Mouse (Mus musculus): ENCODE results near the gene Rtkn2. TPM values are rescaled to one million over a fixed set of nuclear protein-coding genes. Genes with fewer than 3 reads are reported as not detected.
"Not testable (repeated sequence)": the region's sequence is repeated elsewhere in the genome, so short reads cannot be mapped to it uniquely, and the experiment has no call there.

The Rtkn2 gene
- polyA plus RNA-seq, 1 experiment from 2014 or later: 17.7 TPM

DNA sequence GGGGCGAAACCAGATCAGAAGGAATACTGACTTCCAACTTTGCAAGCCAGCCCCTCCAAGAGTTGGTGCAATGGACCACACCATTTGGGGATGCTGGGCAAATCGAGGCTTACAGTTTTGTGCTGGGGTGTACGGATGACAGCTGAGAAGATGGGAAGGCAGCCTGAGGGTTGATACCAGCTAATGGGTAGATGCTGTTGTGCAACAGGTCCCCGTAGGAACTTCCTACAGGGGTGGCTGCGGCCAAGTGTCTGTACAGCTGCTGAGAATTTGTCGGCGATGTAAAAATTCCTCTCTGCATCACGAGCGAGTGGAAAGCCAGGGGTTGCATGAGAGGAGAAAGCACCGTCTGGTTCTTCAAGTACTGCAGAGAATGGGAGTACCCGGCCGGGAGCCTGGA is 117.0 kb downstream of the Rtkn2 start:
- no peaks in the 10 kb centered on the region for H3K27me3 ChIP-seq (ENCODE audit: control insufficient read depth, insufficient read depth, low read length)
- no peak overlapping the region for H3K4me3 ChIP-seq (ENCODE audit: low read depth, low read length)
- H3K4me1 ChIP-seq (replicated peaks; ENCODE audit: control insufficient read depth, insufficient read depth, low read length): no peaks in the 10 kb centered on the region
- no peak overlapping the region for H3K27ac ChIP-seq (ENCODE audit: low read depth, low read length)
- no peak for DNase-seq (ENCODE audit: low spot score)
- H3K9ac ChIP-seq (ENCODE audit: low read depth, low read length): no peak overlapping the region
- 93% methylated on average over 12 of the region's 12 CpGs for WGBS
- no peaks in the 10 kb centered on the region for H3K9me3 ChIP-seq (ENCODE audit: control insufficient read depth, low read length)
- ATAC-seq (ENCODE audit: low FRiP score): no peak
- no peak overlapping the region for H3K4me2 ChIP-seq (replicated peaks; ENCODE audit: low read depth, low read length)
- H3K36me3 ChIP-seq (ENCODE audit: control insufficient read depth, insufficient read depth, low read length): peaks cover 9% of the 10 kb centered on the region

DNA sequence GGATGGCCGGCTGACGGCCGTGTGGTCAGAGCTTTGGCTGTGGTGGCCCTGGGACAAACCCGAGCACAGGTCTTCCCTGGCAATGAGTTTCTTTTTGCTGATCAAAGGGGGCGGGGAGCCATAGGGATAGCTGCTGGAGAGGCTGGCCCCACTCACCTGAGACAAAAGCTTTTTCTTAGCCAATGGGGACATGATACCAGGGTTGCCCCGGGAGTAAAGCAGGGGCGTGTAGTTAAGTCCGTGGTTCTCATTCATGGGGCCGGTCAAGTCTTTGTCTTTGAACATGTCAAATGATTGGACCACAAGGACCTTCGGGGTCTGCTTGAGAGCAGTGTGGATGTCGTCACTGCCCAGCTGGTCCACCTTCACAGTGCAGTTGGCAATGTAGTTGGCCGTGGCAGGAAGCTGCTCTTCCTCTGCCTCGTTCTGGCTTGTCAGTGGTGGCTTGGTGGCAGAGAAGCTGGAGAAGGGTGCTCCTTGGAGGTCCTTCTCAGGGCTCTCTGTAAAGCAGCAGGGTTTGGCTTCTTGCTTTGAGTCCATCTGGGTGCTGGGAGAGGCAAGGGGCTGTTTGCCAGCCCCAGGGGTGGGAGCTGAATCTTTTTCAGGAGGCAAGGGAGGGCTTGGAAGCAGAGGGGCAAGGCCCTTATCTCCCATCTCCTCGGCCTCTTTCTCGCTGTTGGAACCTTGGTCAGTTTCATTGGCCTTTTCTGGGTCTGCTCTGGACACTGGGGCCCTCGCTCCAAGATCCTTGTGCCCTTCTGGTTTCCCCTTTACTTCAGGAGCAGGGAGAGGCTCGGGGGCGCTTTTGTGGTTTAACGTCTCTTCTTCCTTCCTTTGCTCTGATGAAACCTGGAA is 118.7 kb downstream of the Rtkn2 start:
- no peak for ATAC-seq (ENCODE audit: low FRiP score)
- H3K36me3 ChIP-seq (ENCODE audit: control insufficient read depth, insufficient read depth, low read length): peaks cover 9% of the 10 kb centered on the region
- no peaks in the 10 kb centered on the region for H3K9me3 ChIP-seq (ENCODE audit: control insufficient read depth, low read length)
- no peaks in the 10 kb centered on the region for H3K27me3 ChIP-seq (ENCODE audit: control insufficient read depth, insufficient read depth, low read length)
- no peak overlapping the region for H3K4me3 ChIP-seq (ENCODE audit: low read depth, low read length)
- DNase-seq (ENCODE audit: low spot score): no peak
- H3K9ac ChIP-seq (ENCODE audit: low read depth, low read length): no peak overlapping the region
- no peaks in the 10 kb centered on the region for H3K4me1 ChIP-seq (replicated peaks; ENCODE audit: control insufficient read depth, insufficient read depth, low read length)
- H3K4me2 ChIP-seq (replicated peaks; ENCODE audit: low read depth, low read length): no peak overlapping the region
- H3K27ac ChIP-seq (ENCODE audit: low read depth, low read length): no peak overlapping the region
- WGBS: 94% methylated on average over 19 of the region's 19 CpGs

DNA sequence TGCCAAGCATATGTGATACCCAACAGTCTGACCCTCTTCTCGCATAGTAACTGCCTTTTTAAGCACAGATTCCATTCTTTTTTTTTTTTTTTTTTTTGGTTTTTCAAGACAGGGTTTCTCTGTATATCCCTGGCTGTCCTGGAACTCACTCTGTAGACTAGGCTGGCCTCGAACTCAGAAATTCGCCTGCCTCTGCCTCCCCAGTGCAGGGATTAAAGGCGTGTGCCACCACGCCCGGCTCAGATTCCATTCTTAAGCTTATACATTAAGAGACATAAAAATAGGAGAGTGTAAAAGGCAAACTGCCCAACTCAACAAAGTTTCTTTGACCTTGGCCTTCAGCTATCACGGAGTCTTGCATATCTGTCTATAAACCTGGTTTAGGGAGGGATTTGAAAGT is 120.4 kb downstream of the Rtkn2 start:
- not testable (repeated sequence) for DNase-seq (ENCODE audit: low spot score); H3K4me1 ChIP-seq (replicated peaks; ENCODE audit: control insufficient read depth, insufficient read depth, low read length); ATAC-seq (ENCODE audit: low FRiP score); H3K9me3 ChIP-seq (ENCODE audit: control insufficient read depth, low read length); H3K4me2 ChIP-seq (replicated peaks; ENCODE audit: low read depth, low read length); H3K27ac ChIP-seq (ENCODE audit: low read depth, low read length); H3K4me3 ChIP-seq (ENCODE audit: low read depth, low read length); H3K27me3 ChIP-seq (ENCODE audit: control insufficient read depth, insufficient read depth, low read length); H3K36me3 ChIP-seq (ENCODE audit: control insufficient read depth, insufficient read depth, low read length); H3K9ac ChIP-seq (ENCODE audit: low read depth, low read length)
- 94% methylated on average over 7 of the region's 7 CpGs for WGBS

DNA sequence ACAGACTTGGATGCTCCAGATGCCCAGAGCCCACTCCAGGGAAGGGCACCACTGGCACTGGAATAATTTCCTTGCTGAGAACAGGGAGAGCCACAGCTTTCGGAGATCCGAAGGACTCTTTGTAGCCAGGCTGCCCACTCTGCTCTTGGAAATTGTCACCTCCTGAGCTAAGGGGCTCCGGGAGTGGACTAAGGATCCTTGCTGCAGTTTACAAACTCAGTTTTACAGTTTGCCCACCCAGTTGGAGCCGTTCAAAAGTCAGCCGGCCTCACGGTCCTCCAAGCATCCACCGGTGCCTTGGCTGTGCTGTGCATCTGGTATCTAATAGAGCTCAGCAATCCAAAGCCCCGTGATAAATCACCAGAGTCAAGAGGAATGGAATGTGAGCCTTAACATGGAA is 121.1 kb downstream of the Rtkn2 start:
- Histone ChIP-seq H3K9ac (ENCODE audit: low read depth, low read length) (no peak overlapping the region), H3K4me1 (replicated peaks; ENCODE audit: control insufficient read depth, insufficient read depth, low read length) (no peaks in the 10 kb centered on the region), H3K4me2 (replicated peaks; ENCODE audit: low read depth, low read length) (no peak overlapping the region), H3K4me3 (ENCODE audit: low read depth, low read length) (no peak overlapping the region), H3K36me3 (ENCODE audit: control insufficient read depth, insufficient read depth, low read length) (peaks cover 9% of the 10 kb centered on the region), H3K27ac (ENCODE audit: low read depth, low read length) (no peak overlapping the region), H3K9me3 (ENCODE audit: control insufficient read depth, low read length) (no peaks in the 10 kb centered on the region), H3K27me3 (ENCODE audit: control insufficient read depth, insufficient read depth, low read length) (no peaks in the 10 kb centered on the region)
- 92% methylated on average over 8 of the region's 8 CpGs for WGBS
- DNase-seq (ENCODE audit: low spot score) (no peak), ATAC-seq (ENCODE audit: low FRiP score) (no peak)

DNA sequence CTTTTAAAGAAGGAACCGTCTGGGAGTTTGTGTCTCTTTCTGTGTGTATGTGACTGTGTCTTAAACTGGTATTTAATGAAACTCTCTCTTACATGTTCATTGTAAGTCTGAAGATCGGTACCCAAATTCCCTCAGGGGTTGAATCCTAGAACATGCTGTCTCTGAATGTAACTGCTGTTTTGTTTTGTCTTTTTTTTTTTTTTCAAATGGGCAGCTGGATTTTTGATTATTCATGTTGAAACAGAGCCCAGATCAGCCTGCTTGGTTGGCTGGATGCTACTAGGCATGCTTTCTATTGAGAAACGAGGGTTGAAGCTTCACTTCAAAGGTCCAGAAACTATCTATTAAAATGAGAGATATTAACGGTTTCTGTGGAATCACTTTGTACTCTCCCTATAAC is 121.9 kb downstream of the Rtkn2 start:
- no peaks in the 10 kb centered on the region for H3K27me3 ChIP-seq (ENCODE audit: control insufficient read depth, insufficient read depth, low read length)
- DNase-seq (ENCODE audit: low spot score) (no peak), ATAC-seq (ENCODE audit: low FRiP score) (no peak)
- no peaks in the 10 kb centered on the region for H3K9me3 ChIP-seq (ENCODE audit: control insufficient read depth, low read length)
- no peak overlapping the region for H3K4me3 ChIP-seq (ENCODE audit: low read depth, low read length)
- H3K36me3 ChIP-seq (ENCODE audit: control insufficient read depth, insufficient read depth, low read length): peaks cover 9% of the 10 kb centered on the region
- H3K4me1 ChIP-seq (replicated peaks; ENCODE audit: control insufficient read depth, insufficient read depth, low read length): peaks cover 3% of the 10 kb centered on the region; the same call in 1 of the 2 replicates
- no peak overlapping the region for H3K27ac ChIP-seq (ENCODE audit: low read depth, low read length)
- H3K9ac ChIP-seq (ENCODE audit: low read depth, low read length): no peak overlapping the region
- 86% methylated on average over 4 of the region's 4 CpGs for WGBS
- no peak overlapping the region for H3K4me2 ChIP-seq (replicated peaks; ENCODE audit: low read depth, low read length)

DNA sequence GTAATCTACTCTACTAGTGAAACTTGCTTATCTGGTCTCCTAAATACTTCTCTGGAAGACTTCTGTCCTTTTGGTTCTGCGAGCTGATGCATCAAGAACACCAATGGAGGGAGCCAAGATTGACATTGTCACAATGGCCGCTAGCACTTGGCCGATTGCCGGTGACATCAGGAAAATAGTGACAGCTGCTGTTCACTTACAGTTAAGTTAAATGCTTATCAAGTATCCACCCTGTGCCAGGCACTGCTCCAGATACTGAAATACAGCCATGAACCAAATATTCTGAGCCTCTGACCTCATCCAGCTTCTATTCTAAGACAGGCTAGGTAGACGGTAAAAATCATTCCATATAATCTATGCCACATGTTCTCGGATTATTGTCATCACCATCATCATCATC is 123.2 kb downstream of the Rtkn2 start:
- no peak for DNase-seq (ENCODE audit: low spot score)
- Histone ChIP-seq H3K9me3 (ENCODE audit: control insufficient read depth, low read length) (no peaks in the 10 kb centered on the region), H3K4me1 (replicated peaks; ENCODE audit: control insufficient read depth, insufficient read depth, low read length) (peaks cover 3% of the 10 kb centered on the region; the same call in 1 of the 2 replicates), H3K27ac (ENCODE audit: low read depth, low read length) (no peak overlapping the region), H3K9ac (ENCODE audit: low read depth, low read length) (no peak overlapping the region), H3K4me2 (replicated peaks; ENCODE audit: low read depth, low read length) (no peak overlapping the region), H3K27me3 (ENCODE audit: control insufficient read depth, insufficient read depth, low read length) (no peaks in the 10 kb centered on the region), H3K4me3 (ENCODE audit: low read depth, low read length) (no peak overlapping the region), H3K36me3 (ENCODE audit: control insufficient read depth, insufficient read depth, low read length) (peaks cover under 1% of the 10 kb centered on the region; the same call in 1 of the 2 replicates)
- 95% methylated on average over 6 of the region's 6 CpGs for WGBS
- no peak for ATAC-seq (ENCODE audit: low FRiP score)

DNA sequence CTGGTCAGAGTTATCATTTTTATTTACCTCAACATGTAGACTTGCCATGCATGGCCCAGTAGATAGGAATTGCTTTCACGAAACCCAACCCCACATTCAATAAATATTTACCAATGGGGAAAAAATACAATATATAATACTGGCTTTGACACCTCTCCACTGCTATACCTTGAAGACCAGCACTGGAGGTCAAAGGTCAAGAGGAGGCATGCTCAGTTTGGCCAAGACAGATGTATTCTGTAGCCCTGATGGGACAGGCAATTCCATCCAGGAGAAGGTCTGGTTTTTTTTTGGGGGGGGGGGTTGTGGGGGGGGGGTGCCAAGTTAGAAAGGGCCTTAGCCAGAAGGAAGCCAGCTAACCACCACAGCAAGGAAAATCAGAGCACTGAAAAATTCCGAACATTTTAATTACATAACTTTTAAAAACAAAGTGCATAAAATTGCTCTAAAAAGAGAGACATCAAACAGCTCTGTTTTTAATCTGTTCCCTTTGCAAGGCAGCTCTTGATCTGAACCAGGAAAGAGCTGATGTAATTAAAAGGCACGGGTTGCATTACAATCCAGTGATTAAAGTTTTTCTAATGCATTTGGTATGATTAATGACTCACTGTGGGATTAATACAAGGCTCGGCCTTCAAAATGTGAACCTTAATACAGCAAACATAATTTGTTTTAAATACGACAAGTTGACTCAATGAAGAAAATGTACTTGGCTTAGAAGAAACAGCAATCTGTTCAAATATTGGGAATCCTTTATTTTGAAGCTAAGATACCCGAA is 123.9 kb downstream of the Rtkn2 start:
- H3K4me2 ChIP-seq (replicated peaks; ENCODE audit: low read depth, low read length): no peak overlapping the region
- H3K4me1 ChIP-seq (replicated peaks; ENCODE audit: control insufficient read depth, insufficient read depth, low read length): peaks cover 3% of the 10 kb centered on the region; the same call in 1 of the 2 replicates
- H3K36me3 ChIP-seq (ENCODE audit: control insufficient read depth, insufficient read depth, low read length): no peaks in the 10 kb centered on the region
- no peak overlapping the region for H3K4me3 ChIP-seq (ENCODE audit: low read depth, low read length)
- 77% methylated on average over 6 of the region's 6 CpGs for WGBS
- no peak overlapping the region for H3K27ac ChIP-seq (ENCODE audit: low read depth, low read length)
- no peaks in the 10 kb centered on the region for H3K27me3 ChIP-seq (ENCODE audit: control insufficient read depth, insufficient read depth, low read length)
- DNase-seq (ENCODE audit: low spot score) (no peak), ATAC-seq (ENCODE audit: low FRiP score) (no peak)
- no peak overlapping the region for H3K9ac ChIP-seq (ENCODE audit: low read depth, low read length)
- no peaks in the 10 kb centered on the region for H3K9me3 ChIP-seq (ENCODE audit: control insufficient read depth, low read length)

DNA sequence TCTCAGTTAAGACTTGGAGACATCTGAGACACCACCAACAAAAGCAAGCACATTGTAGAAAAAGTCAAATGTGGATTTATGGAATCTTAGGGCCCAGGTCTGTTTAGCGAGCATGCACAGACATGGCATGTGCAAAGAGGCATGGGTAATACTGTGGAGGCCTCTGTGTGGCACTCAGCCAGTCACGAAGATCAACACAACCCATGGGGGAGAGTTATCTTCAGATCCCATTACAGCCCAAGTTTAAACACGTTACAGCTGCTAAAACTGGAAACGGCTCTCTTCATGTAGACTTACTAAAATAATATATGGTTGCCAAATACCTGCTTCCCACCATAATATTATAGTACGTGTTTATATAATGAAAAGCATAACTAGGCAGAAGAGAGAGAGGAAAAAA is 124.6 kb downstream of the Rtkn2 start:
- no peaks in the 10 kb centered on the region for H3K9me3 ChIP-seq (ENCODE audit: control insufficient read depth, low read length)
- H3K9ac ChIP-seq (ENCODE audit: low read depth, low read length): no peak overlapping the region
- no peaks in the 10 kb centered on the region for H3K36me3 ChIP-seq (ENCODE audit: control insufficient read depth, insufficient read depth, low read length)
- no peak overlapping the region for H3K27ac ChIP-seq (ENCODE audit: low read depth, low read length)
- DNase-seq (ENCODE audit: low spot score) (no peak), ATAC-seq (ENCODE audit: low FRiP score) (no peak)
- no peak overlapping the region for H3K4me3 ChIP-seq (ENCODE audit: low read depth, low read length)
- H3K4me1 ChIP-seq (replicated peaks; ENCODE audit: control insufficient read depth, insufficient read depth, low read length): peaks cover 3% of the 10 kb centered on the region; the same call in 1 of the 2 replicates
- 72% methylated on average over 5 of the region's 5 CpGs for WGBS
- no peaks in the 10 kb centered on the region for H3K27me3 ChIP-seq (ENCODE audit: control insufficient read depth, insufficient read depth, low read length)
- no peak overlapping the region for H3K4me2 ChIP-seq (replicated peaks; ENCODE audit: low read depth, low read length)
